Mouse (Mus musculus) embryo, embryonic 9.5 days (tissue): Measurements from ENCODE around the gene Fgfr2.

ENCODE experiments used
- DNase-seq: peaks from one replicate; pipeline ENCODE4 v3.0.0-alpha.2; 2017; ENCODE audit errors: extremely low spot score

Fgfr2 gene

GRCm38 (mm10) chr7:131777461-131778270, 1345.5 kb downstream of the Fgfr2 start:
- DNase-seq = peak; percentile 39

DNA sequence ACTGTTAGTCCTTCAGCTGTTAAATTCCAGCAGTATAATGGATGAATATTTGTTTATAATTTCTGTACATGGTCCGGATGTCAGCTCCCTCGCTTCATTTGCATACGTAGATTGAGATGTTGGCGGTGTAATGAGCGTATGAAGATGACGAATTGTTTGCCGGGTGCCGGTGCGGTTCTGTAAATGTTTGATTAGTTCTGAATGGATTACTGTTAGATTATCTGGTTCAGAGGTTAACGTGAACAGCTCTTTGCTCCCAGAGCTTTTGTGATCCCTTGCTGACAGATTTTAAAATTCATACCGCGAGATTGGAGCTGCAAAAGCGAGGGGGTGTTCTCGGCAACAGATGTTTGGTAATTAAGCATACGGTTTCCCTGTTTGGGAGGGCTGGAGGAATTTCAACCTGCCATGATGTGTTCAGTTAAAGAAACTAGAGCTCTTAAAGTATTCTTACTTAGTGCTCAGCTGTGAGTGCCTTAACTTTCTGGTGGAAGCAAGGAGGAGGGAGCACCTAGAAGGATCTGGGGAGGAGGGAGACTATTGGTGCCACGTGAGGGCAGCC, 1346.9 kb downstream of the Fgfr2 start:
- DNase-seq = no peak

DNA sequence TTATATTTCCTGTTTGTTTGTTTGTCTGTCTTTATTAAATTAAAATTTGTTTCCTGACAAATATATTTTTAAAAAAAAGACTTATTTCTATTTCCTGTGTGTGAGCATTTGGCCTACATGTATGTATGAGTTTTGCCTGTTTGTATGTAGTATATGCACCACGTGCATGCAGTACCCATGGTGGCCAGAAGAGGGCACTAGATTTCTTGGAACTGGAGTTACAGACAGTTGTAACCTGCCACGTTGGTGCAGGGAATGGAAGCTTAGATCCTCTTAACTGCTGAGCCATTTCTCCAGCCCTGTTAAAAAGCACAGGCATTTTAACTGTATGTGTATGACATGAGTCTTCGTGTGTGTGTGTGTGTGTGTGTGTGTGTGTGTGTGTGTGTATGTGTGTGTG, 1365.2 kb downstream of the Fgfr2 start:
- no peak for DNase-seq

DNA sequence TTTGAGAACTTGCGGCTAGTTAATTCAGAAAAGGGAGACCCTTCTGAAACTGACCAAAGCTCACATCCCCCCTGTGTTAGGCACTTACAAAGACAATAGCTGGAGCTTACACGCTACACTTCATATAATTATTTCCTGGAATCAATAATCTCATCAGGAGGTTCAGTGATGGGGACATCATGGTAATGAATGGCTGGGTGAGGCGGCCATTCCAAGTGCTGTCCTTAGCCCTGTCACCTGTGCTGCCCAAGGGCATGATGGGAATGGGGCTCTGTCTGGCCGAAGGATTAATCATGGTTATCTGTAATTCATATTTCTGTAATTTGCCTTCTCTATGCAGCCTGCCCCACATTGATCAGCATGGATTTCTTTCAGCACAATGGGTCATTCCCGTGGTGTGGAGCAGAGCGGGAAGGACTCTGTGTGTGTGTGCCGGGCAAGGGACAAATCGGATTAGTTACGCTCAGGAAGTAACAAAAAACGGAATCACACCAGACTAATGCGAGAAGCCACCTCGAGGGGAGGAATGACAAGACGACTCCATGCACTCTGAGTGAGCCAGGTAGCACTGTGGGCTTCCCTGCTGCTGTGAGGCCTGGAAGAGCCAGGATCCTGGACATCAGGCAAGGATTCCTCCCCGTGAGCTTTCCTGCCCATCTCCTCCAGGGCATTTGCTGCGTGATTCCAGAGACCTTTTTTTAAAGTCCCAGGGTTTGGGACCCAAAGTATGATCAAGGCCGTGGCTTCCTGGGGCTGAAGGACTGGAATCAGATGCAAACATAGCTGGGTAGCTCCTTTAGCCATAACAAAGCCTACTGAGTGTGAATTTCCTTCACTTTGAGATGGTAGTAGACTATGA, 1375.8 kb downstream of the Fgfr2 start:
- peak; percentile 17 for DNase-seq

GRCm38 (mm10) chr7:131746752-131747151, 1376.4 kb downstream of the Fgfr2 start:
- peak; percentile 36 for DNase-seq

- DNase-seq = no peak
These were observed 1380.0 kb downstream of the Fgfr2 start for GRCm38 (mm10) chr7:131743193-131743592.

- no peak for DNase-seq
These were observed 1400.2 kb downstream of the Fgfr2 start for GRCm38 (mm10) chr7:131722783-131723575.

GRCm38 (mm10) chr7:131722316-131722715, 1400.8 kb downstream of the Fgfr2 start:
- no peak for DNase-seq

DNA sequence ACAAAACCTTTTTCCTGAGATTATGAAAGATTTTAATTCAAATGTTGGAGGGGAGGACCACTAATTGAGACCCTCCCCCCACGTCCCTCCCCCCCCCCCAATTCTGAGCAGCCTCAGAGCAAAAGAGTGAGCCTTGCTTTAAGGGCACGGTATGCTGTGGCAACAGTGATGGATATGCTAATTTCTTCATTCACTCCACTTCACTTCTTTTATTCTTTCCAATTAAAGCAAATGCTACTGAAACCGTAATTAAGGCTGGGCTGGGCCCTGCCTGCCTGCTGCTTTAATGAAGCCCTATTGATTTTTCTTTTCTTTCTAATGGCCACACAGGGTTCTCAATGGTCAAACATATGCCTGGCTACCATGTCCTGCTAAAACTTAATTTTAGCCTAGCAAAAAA, 1404.9 kb downstream of the Fgfr2 start:
- no peak for DNase-seq

GRCm38 (mm10) chr7:131713076-131713475, 1410.1 kb downstream of the Fgfr2 start:
- no peak for DNase-seq

- DNase-seq = peak; percentile 34
These were observed 1426.3 kb downstream of the Fgfr2 start for GRCm38 (mm10) chr7:131696889-131697288.

DNA sequence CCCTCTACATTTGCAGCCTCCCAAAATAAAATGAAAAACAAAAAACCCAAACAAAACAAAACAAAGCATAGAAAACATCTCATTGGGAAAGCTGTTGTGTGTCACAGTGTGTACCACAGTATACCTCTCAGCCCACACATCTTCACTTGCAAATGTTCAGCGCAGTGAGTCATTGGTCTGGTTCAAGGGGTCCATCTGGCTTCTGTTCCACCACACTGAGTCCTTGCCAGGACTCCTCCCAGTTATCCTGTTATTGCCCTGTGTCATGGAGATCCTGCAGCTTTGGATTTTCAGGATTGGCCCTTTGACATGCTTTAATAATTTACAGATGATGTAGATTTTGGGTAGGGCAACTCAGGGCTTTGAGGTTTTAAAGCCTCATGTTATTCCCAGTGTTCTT, 1435.8 kb downstream of the Fgfr2 start:
- DNase-seq = no peak

GRCm38 (mm10) chr7:131677126-131677525, 1446.0 kb downstream of the Fgfr2 start:
- no peak for DNase-seq

DNA sequence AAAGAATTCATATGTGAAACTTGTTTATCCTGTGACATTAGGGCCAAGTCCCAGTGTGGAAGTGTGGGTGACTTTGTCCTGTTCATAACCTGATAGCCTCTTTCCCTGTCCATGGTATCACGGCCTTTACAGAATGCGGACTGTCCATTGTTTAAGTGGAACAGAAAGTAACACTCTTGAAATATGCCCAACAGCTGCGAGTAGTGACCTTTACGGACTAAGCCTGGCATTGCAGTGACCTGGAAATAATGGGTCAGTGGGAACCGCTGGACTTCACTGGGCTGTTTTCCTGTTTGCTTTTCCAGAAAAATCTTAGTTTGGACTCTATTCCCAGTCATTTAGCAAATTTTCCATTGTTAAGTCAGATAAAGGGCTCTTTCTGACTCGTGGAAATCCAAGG, 1452.6 kb downstream of the Fgfr2 start:
- DNase-seq = peak; percentile 32

GRCm38 (mm10) chr7:131669326-131669725, 1453.8 kb downstream of the Fgfr2 start:
- no peak for DNase-seq

DNA sequence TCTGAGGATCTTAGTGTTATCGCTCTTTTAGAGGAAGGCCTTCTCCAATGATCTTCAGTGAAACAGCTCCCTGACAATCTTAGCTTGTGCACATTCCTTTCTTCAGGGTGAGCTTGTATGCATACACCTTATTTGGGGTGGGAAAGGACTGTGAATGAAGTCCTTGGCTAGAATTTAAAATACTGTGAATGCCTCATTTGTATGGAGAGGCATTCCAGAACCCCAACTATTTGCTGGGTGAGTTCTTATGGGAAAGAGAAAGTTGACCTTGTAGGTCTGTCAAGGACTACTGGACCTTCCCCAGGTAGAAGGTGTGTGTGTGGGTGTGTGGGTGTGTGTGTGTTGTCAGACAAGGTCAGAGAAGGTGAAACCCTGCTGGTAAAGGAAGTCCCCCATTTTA, 1462.4 kb downstream of the Fgfr2 start:
- no peak for DNase-seq

- DNase-seq = no peak
These were observed 1467.1 kb downstream of the Fgfr2 start for GRCm38 (mm10) chr7:131656017-131656416.

DNA sequence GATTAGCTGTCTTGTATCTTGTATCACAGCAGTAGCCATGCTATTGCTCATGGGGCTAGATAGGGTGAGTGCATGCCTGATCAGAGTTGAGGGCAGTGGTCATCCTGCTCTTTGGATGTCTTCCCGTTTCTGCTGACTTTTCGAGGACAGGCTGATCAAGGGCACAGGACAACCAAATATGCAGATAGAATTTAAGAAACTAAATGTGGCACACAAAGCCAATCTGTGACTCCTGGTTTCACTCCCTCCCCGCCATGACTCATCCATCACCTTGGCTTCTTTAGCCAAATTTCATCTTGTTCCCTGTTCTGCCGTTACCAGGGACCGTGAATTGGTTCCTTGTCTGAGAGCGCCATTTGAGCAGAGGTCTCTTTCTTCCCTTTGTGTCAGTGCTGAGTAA, 1469.7 kb downstream of the Fgfr2 start:
- DNase-seq = no peak

DNA sequence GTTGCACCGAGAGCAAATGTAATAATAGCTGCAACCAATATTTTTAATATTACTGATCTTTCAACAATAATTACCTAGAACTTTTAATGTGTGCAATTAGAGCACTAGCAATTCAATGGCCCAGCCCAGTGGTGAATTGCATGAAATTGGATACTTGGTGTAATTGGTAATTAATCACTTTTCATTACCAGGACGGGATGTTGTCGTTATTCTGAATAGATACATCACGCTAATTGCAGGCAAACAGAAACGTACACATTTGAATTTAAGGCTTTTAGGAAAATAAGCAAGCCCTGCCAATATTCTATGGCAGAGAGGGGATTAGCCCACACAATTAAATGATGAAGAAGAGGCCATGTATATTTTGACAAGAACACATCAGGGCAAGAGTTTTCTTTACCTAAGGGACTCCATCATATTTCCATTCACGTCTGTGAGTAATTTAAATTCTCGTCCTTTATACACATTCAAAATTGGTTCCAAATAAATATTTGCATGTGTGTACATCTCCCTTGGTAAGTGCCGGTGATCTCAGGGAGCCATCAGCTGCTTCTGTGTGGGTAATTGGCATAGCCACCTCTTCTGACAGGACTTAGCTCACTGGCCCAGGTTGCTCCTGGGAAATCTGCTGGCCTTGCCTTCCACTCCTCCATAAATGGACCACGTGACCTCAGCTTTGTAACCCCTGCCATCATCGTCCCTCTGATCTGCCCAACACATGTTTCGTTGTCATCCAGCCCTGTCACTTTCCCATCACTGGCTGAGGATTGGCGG, 1471.0 kb downstream of the Fgfr2 start:
- no peak for DNase-seq

DNA sequence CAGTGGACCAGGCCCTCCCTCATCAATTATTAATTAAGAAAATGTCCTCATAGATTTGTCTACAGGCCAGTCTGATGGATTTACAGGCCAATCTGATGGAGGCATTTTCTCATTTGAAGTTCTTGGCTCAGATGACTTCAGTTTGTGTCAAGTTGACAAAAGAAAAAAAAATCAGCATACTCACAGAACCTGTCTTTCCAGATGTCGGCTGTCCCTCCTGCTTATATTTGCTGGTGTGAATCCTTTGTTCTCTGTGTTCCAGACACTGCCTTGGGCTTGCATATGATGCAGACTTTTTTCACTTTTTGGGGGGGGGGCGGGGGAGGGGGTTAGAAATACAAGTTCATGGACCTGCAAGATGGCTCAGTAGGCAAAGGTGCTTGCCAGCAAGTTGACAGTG, 1472.9 kb downstream of the Fgfr2 start:
- no peak for DNase-seq

- no peak for DNase-seq
These were observed 1474.9 kb downstream of the Fgfr2 start for GRCm38 (mm10) chr7:131648276-131648675.
